Mouse (Mus musculus): Measurements from ENCODE around the gene Gm10322. TPM values are rescaled to one million over a fixed set of nuclear protein-coding genes. Genes with fewer than 3 reads are reported as not detected.

Gene Gm10322
- polyA plus RNA-seq, 1 experiment, result 0.25 TPM

DNA sequence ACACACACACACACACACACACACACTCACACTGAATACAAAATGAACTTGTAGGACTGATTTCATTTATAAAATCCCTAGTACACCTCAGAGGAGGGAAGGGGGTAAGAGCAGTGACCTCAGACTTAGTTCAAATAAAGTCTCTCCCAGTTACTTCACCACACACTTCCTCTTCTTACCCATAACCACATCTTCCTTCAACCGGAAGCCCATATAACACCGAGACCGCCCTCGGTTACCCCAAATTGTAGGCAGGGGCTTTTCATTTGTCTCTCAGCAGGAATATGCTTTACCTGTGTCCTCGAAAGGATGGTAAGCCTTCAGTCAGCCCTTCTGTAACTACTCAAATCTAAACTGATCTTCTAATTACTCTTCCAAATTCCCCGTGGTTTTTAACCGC is 26.4 kb upstream of the Gm10322 start:
- H3K27me3 ChIP-seq (ENCODE audit: control insufficient read depth, insufficient read depth, insufficient read length), result no peaks in the 10 kb centered on the region
- peaks cover 95% of the 10 kb centered on the region for H3K79me2 ChIP-seq (ENCODE audit: control insufficient read depth, insufficient read depth)
- H3K79me3 ChIP-seq (ENCODE audit: low read depth), result peaks cover 36% of the 10 kb centered on the region
- no peak overlapping the region for H3K4me3 ChIP-seq (ENCODE audit: insufficient read depth, poor library complexity, severe bottlenecking)
- H3ac ChIP-seq (ENCODE audit: control insufficient read depth, insufficient read length, low read depth), result no peak overlapping the region
- peaks cover 24% of the 10 kb centered on the region for H3K36me3 ChIP-seq (ENCODE audit: control insufficient read depth, insufficient read depth)
- no peak for TF ChIP-seq MYOD1 (IDR thresholded peaks at IDR 0.05; ENCODE audit: control insufficient read depth, insufficient read length, low read depth)
- no peak for TF ChIP-seq MAX (IDR thresholded peaks at IDR 0.05)
- no peak for TF ChIP-seq USF1 (IDR thresholded peaks at IDR 0.05; ENCODE audit: low read depth)
- TF ChIP-seq MYOG (IDR thresholded peaks at IDR 0.05; ENCODE audit: control insufficient read depth, extremely low read depth, insufficient read length), result no peak
- TF ChIP-seq CTCF (IDR thresholded peaks at IDR 0.05; ENCODE audit: control insufficient read depth, insufficient read depth, insufficient read length), result no peak
- no peak for TF ChIP-seq FOSL1 (IDR thresholded peaks at IDR 0.05; ENCODE audit: insufficient read depth, low read length, poor library complexity, severe bottlenecking)
- TF ChIP-seq CEBPB (IDR thresholded peaks at IDR 0.05; ENCODE audit: low read depth), result no peak

DNA sequence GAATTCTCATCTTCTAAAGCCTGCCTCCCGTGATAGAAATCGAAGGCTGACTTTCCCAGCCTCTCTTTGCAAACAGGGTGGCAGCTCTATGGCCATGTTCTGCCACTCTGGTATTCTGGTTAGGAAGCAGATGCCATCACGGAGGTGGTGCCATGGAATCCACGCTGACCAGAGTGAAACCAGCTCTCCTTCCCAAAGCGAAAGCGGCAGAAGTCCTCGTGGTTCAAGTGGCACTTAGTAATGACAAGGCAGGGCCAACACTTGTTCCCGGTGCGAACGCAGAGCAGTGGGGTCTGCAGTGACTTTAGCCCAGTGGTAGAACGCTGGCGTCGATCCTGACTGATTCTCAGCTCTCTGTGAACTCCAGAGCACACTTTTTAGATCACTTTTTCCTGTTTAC is 26.0 kb upstream of the Gm10322 start:
- H3K36me3 ChIP-seq (ENCODE audit: control insufficient read depth, insufficient read depth), result peaks cover 26% of the 10 kb centered on the region
- peaks cover 35% of the 10 kb centered on the region for H3K79me3 ChIP-seq (ENCODE audit: low read depth)
- H3K4me3 ChIP-seq (ENCODE audit: insufficient read depth, poor library complexity, severe bottlenecking), result no peak overlapping the region
- peaks cover 93% of the 10 kb centered on the region for H3K79me2 ChIP-seq (ENCODE audit: control insufficient read depth, insufficient read depth)
- no peak overlapping the region for H3ac ChIP-seq (ENCODE audit: control insufficient read depth, insufficient read length, low read depth)
- H3K27me3 ChIP-seq (ENCODE audit: control insufficient read depth, insufficient read depth, insufficient read length), result no peaks in the 10 kb centered on the region
- TF ChIP-seq MYOD1 (IDR thresholded peaks at IDR 0.05; ENCODE audit: control insufficient read depth, insufficient read length, low read depth) (no peak), MYOG (IDR thresholded peaks at IDR 0.05; ENCODE audit: control insufficient read depth, extremely low read depth, insufficient read length) (no peak), CTCF (IDR thresholded peaks at IDR 0.05; ENCODE audit: control insufficient read depth, insufficient read depth, insufficient read length) (no peak), CEBPB (IDR thresholded peaks at IDR 0.05; ENCODE audit: low read depth) (no peak), FOSL1 (IDR thresholded peaks at IDR 0.05; ENCODE audit: insufficient read depth, low read length, poor library complexity, severe bottlenecking) (no peak), MAX (IDR thresholded peaks at IDR 0.05) (no peak), USF1 (IDR thresholded peaks at IDR 0.05; ENCODE audit: low read depth) (no peak)

DNA sequence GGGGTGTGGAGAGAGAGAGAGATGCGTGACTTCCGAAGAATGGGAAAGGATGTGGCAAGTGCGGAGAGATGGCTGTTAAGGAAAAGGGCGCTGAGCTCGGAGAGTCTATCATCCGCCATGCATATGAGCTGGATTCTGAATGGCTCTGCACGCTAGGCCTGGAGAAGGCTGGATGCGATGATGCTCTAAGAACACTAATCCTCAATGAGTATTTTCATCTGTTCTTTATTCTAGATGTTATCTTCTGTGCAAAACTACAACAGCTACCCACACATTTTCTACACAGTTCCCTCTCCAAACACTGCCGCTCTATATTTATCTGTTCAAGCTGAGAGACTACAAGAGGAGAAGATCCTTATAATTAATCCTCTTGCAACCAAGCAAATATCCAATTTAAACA is 25.3 kb upstream of the Gm10322 start:
- peaks cover 34% of the 10 kb centered on the region for H3K79me3 ChIP-seq (ENCODE audit: low read depth)
- H3K79me2 ChIP-seq (ENCODE audit: control insufficient read depth, insufficient read depth), result peaks cover 93% of the 10 kb centered on the region
- H3K4me3 ChIP-seq (ENCODE audit: insufficient read depth, poor library complexity, severe bottlenecking), result no peak overlapping the region
- H3K27me3 ChIP-seq (ENCODE audit: control insufficient read depth, insufficient read depth, insufficient read length), result no peaks in the 10 kb centered on the region
- peaks cover 26% of the 10 kb centered on the region for H3K36me3 ChIP-seq (ENCODE audit: control insufficient read depth, insufficient read depth)
- TF ChIP-seq MYOG (IDR thresholded peaks at IDR 0.05; ENCODE audit: control insufficient read depth, extremely low read depth, insufficient read length), result no peak
- TF ChIP-seq CTCF (IDR thresholded peaks at IDR 0.05; ENCODE audit: control insufficient read depth, insufficient read depth, insufficient read length), result no peak
- TF ChIP-seq MAX (IDR thresholded peaks at IDR 0.05), result no peak
- TF ChIP-seq FOSL1 (IDR thresholded peaks at IDR 0.05; ENCODE audit: insufficient read depth, low read length, poor library complexity, severe bottlenecking), result no peak
- no peak for TF ChIP-seq MYOD1 (IDR thresholded peaks at IDR 0.05; ENCODE audit: control insufficient read depth, insufficient read length, low read depth)
- TF ChIP-seq USF1 (IDR thresholded peaks at IDR 0.05; ENCODE audit: low read depth), result no peak
- no peak for TF ChIP-seq CEBPB (IDR thresholded peaks at IDR 0.05; ENCODE audit: low read depth)
- no peak overlapping the region for H3ac ChIP-seq (ENCODE audit: control insufficient read depth, insufficient read length, low read depth)

DNA sequence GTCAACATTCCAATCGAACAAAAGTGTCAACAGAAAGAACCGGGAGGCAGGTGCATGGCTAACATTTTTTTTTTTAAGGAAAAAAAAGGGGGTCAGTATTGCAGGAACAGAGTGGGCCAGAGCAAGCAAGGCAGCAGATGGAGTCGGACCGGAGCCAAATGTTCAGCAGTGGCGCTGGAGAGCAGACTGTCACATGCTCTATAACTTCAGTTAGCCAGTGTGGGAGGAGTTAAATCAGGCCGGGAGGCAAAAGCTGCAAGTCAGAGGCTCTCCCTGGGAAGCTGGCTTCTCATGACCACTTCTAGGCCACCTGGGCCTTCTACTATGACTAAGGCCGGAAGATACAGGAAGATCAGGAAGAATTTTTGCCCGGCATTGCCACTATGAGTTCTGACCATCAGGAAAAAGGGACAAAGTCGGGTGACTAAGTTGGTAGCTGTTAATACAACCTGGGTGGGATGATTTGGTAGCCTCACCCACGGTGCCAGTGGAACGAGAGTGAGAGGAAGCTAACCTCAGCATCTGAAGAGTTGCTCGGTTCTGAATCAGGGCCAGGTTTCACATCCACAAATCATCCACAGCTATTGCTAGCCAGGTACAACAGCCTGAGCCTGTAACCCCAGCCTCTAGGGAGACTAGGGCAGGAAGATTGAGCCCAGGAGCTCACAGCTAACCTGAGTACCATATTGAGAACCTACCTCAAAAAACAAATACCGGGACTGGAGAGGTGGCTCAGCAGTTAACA is 21.9 kb upstream of the Gm10322 start:
- TF ChIP-seq USF1 (IDR thresholded peaks at IDR 0.05; ENCODE audit: low read depth) (no peak), CTCF (IDR thresholded peaks at IDR 0.05; ENCODE audit: control insufficient read depth, insufficient read depth, insufficient read length) (no peak), CEBPB (IDR thresholded peaks at IDR 0.05; ENCODE audit: low read depth) (no peak), MYOD1 (IDR thresholded peaks at IDR 0.05; ENCODE audit: control insufficient read depth, insufficient read length, low read depth) (no peak), MYOG (IDR thresholded peaks at IDR 0.05; ENCODE audit: control insufficient read depth, extremely low read depth, insufficient read length) (no peak), MAX (IDR thresholded peaks at IDR 0.05) (no peak), FOSL1 (IDR thresholded peaks at IDR 0.05; ENCODE audit: insufficient read depth, low read length, poor library complexity, severe bottlenecking) (no peak)
- peaks cover 39% of the 10 kb centered on the region for H3K79me3 ChIP-seq (ENCODE audit: low read depth)
- H3K36me3 ChIP-seq (ENCODE audit: control insufficient read depth, insufficient read depth), result peaks cover 26% of the 10 kb centered on the region
- H3K27me3 ChIP-seq (ENCODE audit: control insufficient read depth, insufficient read depth, insufficient read length), result no peaks in the 10 kb centered on the region
- no peak overlapping the region for H3ac ChIP-seq (ENCODE audit: control insufficient read depth, insufficient read length, low read depth)
- peaks cover 95% of the 10 kb centered on the region for H3K79me2 ChIP-seq (ENCODE audit: control insufficient read depth, insufficient read depth)
- no peak overlapping the region for H3K4me3 ChIP-seq (ENCODE audit: insufficient read depth, poor library complexity, severe bottlenecking)

DNA sequence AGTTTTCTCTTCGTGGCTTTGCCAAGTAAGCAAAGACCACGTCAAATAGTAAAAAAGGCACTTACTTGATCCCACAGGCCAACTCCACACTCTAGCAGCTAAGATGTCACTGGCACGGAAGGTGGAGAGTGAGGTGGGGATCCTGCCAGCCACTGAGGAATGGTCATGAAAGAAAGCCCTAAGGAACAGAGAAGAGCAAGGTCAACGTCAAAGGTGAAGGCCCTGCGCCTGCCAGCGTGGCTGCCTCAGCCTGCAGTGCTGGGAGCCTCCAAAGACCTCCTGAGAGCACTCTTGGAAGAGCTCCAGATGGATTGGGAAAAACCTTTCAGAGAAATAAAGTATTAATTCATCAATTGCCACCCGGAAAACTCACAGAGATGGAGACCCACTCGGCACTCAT is 15.3 kb upstream of the Gm10322 start:
- Histone ChIP-seq H3K27me3 (ENCODE audit: control insufficient read depth, insufficient read depth, insufficient read length) (no peaks in the 10 kb centered on the region), H3K79me3 (ENCODE audit: low read depth) (peaks cover 66% of the 10 kb centered on the region)
- TF ChIP-seq MAX (IDR thresholded peaks at IDR 0.05) (no peak), USF1 (IDR thresholded peaks at IDR 0.05; ENCODE audit: low read depth) (no peak), MYOG (IDR thresholded peaks at IDR 0.05; ENCODE audit: control insufficient read depth, extremely low read depth, insufficient read length) (no peak), MYOD1 (IDR thresholded peaks at IDR 0.05; ENCODE audit: control insufficient read depth, insufficient read length, low read depth) (no peak), FOSL1 (IDR thresholded peaks at IDR 0.05; ENCODE audit: insufficient read depth, low read length, poor library complexity, severe bottlenecking) (no peak), CTCF (IDR thresholded peaks at IDR 0.05; ENCODE audit: control insufficient read depth, insufficient read depth, insufficient read length) (no peak)

More for the DNA sequence above, 15.3 kb upstream of the Gm10322 start:
- peaks cover 25% of the 10 kb centered on the region for H3K36me3 ChIP-seq (ENCODE audit: control insufficient read depth, insufficient read depth)
- peaks cover 99% of the 10 kb centered on the region for H3K79me2 ChIP-seq (ENCODE audit: control insufficient read depth, insufficient read depth)
- no peak overlapping the region for H3K4me3 ChIP-seq (ENCODE audit: insufficient read depth, poor library complexity, severe bottlenecking)
- no peak overlapping the region for H3ac ChIP-seq (ENCODE audit: control insufficient read depth, insufficient read length, low read depth)

Measured in C2C12 (cell line).